In genomic region chr4:156033476-156034119, GRCm38 (mm10) we compare ENCODE assay signal across 8 mouse cellular contexts. TPM values are rescaled to one million over a fixed set of nuclear protein-coding genes. Genes with fewer than 3 reads are reported as not detected.
A peak's percentile ranks its signal among the peaks of the same experiment; 100 is the strongest.
DNase-seq lines count a peak whose midpoint lies in the region; ATAC-seq and TF ChIP-seq lines count a peak whose summit lies in the region.

No protein-coding gene starts in this region.

- no peak overlapping the region for H3K27ac ChIP-seq in kidney, embryonic 14.5 days (ENCODE audit: low read depth, low read length)
- H3K27ac ChIP-seq in ES-E14 (ENCODE audit: insufficient read depth, low read depth, low read length, poor library complexity, severe bottlenecking): no peak overlapping the region

- H3K36me3 ChIP-seq in kidney, embryonic 14.5 days (ENCODE audit: control insufficient read depth, insufficient read depth, low read length): no peaks in the 10 kb centered on the region
- H3K36me3 ChIP-seq in ES-E14 (ENCODE audit: control insufficient read depth, insufficient read depth, low read length, poor library complexity, severe bottlenecking): 0 out of 2 replicates have a peak, but pooled peaks cover 2% of the 10 kb centered on the region

- peaks cover 11% of the 10 kb centered on the region; the same call in 1 of the 2 replicates for H3K27me3 ChIP-seq in kidney, embryonic 14.5 days (ENCODE audit: control insufficient read depth, insufficient read depth, low read length)

- WGBS in kidney, embryonic 14.5 days: 41% methylated on average over 6 of the region's 6 CpGs

- intact Hi-C loops in heart, postnatal 10 days (cut with DNase I): loop anchor here (5.0 kb wide), 1 partner anchor 71 kb away; the partner anchor contains the start of gene C1qtnf12

- H3K4me1 ChIP-seq in kidney, embryonic 14.5 days (ENCODE audit: control insufficient read depth, insufficient read depth, low read length): peaks cover 19% of the 10 kb centered on the region
- peaks cover 7 to 24% of the 10 kb centered on the region in 2 experiments; a peak in 3 of 4 replicates for H3K4me1 ChIP-seq in ES-E14 (ENCODE audit: control insufficient read depth in 2 of 2, insufficient read depth in 2 of 2, low read length in 2 of 2, poor library complexity in 1 of 2)

- H3K4me3 ChIP-seq in kidney, embryonic 14.5 days (ENCODE audit: low read length): no peak overlapping the region
- H3K4me3 ChIP-seq in ES-E14 (ENCODE audit: insufficient read depth in 1 of 2, low read depth in 1 of 2, low read length in 2 of 2, poor library complexity in 1 of 2, severe bottlenecking in 1 of 2): peak overlapping the region in 1 of 2 experiments; percentile 7; a peak in 1 of 4 replicates

- no peak overlapping the region for H3K4me2 ChIP-seq in kidney, embryonic 14.5 days (replicated peaks; ENCODE audit: low read depth, low read length)

- in situ Hi-C loops in ES-E14 (cut with MboI; ENCODE audit: low sequenced_read_pairs in 2 of 2, unreplicated experiment in 2 of 2): no loop called here

- no peak for ATAC-seq in kidney, embryonic 14.5 days (ENCODE audit: low FRiP score, low TSS enrichment)
- peak; percentile 73 for ATAC-seq in megakaryocyte, adult 5-6 weeks (ENCODE audit: poor library complexity, severe bottlenecking)

- DNase-seq in kidney, adult 18-20 months: peak; percentile 50
- peak; percentile 53 for DNase-seq in ES-E14 (ENCODE audit: low read depth, low spot score)
- peak; percentile 43 for DNase-seq in cerebellum, adult 8-10 months
- peak; percentile 52 to 66 for DNase-seq in heart, postnatal 10 days
- DNase-seq in thymus, postnatal 25 days: peak; percentile 75
- no peak for DNase-seq in yolk sac, embryonic 10.5 days (ENCODE audit: low spot score)

- H3K9me3 ChIP-seq in kidney, embryonic 14.5 days (ENCODE audit: control insufficient read depth, low read length): no peaks in the 10 kb centered on the region
- H3K9me3 ChIP-seq in ES-E14 (ENCODE audit: control insufficient read depth, insufficient read depth, low read depth, low read length): no peaks in the 10 kb centered on the region

- H3K9ac ChIP-seq in kidney, embryonic 14.5 days (ENCODE audit: low read depth, low read length): no peak overlapping the region
- H3K9ac ChIP-seq in ES-E14 (ENCODE audit: insufficient read depth, low read depth, low read length, poor library complexity, severe bottlenecking): no peak overlapping the region

TF ChIP-seq in ES-E14, 5 proteins besides CTCF, POLR2A, EP300 and RAD21:
- TF ChIP-seq ZC3H11A (IDR thresholded peaks at IDR 0.05; ENCODE audit: borderline replicate concordance, low read depth, low read length) (peak; percentile 24; the same call in 1 of the 2 replicates), HCFC1 (IDR thresholded peaks at IDR 0.05; ENCODE audit: borderline replicate concordance, insufficient read depth, low read length) (no peak)
TF ChIP-seq in ES-E14: peak in this region for 1.

RNA-seq across cellular contexts. Expression of gene Tnfrsf18, which starts 7.6 kb away (rescaled TPM):
- polyA plus RNA-seq in kidney, embryonic 14.5 days (2014; fragmentation: Nextera tagmentation; extraction: Ambion mirVana): 2.3 and 2.8 TPM in 2 replicates
- total RNA-seq in ES-E14 (2012; rRNA removed): 0.62 and 1.1 TPM in 2 replicates
- total RNA-seq in heart, postnatal 10 days (2021): under 1 TPM in 1 of 2 experiments, not detected in 1; 0.29 TPM
- 2.7 and 10.3 TPM in 2 replicates for total RNA-seq in megakaryocyte, adult 5-6 weeks (2015)
- total RNA-seq in megakaryocyte, adult 5-6 weeks (2017): 6.0 and 7.2 TPM in 2 replicates

RNA-seq across cellular contexts. Expression of gene Tnfrsf4, which starts 20.0 kb away (rescaled TPM):
- polyA plus RNA-seq in kidney, embryonic 14.5 days (2014; fragmentation: Nextera tagmentation; extraction: Ambion mirVana): 0.76 and 0.77 TPM in 2 replicates
- total RNA-seq in ES-E14 (2012; rRNA removed): 2.4 and 2.6 TPM in 2 replicates
- total RNA-seq in heart, postnatal 10 days (2021): under 1 TPM; 0.62 to 0.93 TPM
- 1.5 and 2.1 TPM in 2 replicates for total RNA-seq in megakaryocyte, adult 5-6 weeks (2015)
- total RNA-seq in megakaryocyte, adult 5-6 weeks (2017): 1.2 and 2.8 TPM in 2 replicates

RNA-seq across cellular contexts. Expression of gene Ttll10, which starts 25.6 kb away (rescaled TPM):
- polyA plus RNA-seq in kidney, embryonic 14.5 days (2014; fragmentation: Nextera tagmentation; extraction: Ambion mirVana): 3.5 and 6.0 TPM in 2 replicates
- 0.22 and 0.37 TPM in 2 replicates for total RNA-seq in ES-E14 (2012; rRNA removed)
- not detected for total RNA-seq in heart, postnatal 10 days (2021)
- not detected in 2 replicates for total RNA-seq in megakaryocyte, adult 5-6 weeks (2015)
- not detected in 2 replicates for total RNA-seq in megakaryocyte, adult 5-6 weeks (2017)

RNA-seq across cellular contexts. Expression of gene Sdf4, which starts 40.9 kb away (rescaled TPM):
- polyA plus RNA-seq in kidney, embryonic 14.5 days (2014; fragmentation: Nextera tagmentation; extraction: Ambion mirVana): 131 and 165 TPM in 2 replicates
- 176 and 257 TPM in 2 replicates for total RNA-seq in ES-E14 (2012; rRNA removed)
- total RNA-seq in heart, postnatal 10 days (2021): 100 to 1,000 TPM; 105 to 108 TPM
- total RNA-seq in megakaryocyte, adult 5-6 weeks (2015): 43.6 and 57.5 TPM in 2 replicates
- 216 and 221 TPM in 2 replicates for total RNA-seq in megakaryocyte, adult 5-6 weeks (2017)

RNA-seq across cellular contexts. Expression of gene B3galt6, which starts 41.1 kb away (rescaled TPM):
- polyA plus RNA-seq in kidney, embryonic 14.5 days (2014; fragmentation: Nextera tagmentation; extraction: Ambion mirVana): 20.0 and 20.8 TPM in 2 replicates
- 11.9 and 20.6 TPM in 2 replicates for total RNA-seq in ES-E14 (2012; rRNA removed)
- total RNA-seq in heart, postnatal 10 days (2021): 1 to 10 TPM; 3.4 to 3.7 TPM
- total RNA-seq in megakaryocyte, adult 5-6 weeks (2015): 3.5 and 3.6 TPM in 2 replicates
- total RNA-seq in megakaryocyte, adult 5-6 weeks (2017): 3.5 and 4.0 TPM in 2 replicates
